Mouse (Mus musculus): ENCODE measurements at regions not wholly inside any gene's neighbourhood (a gene's known extent, or its start where the extent isn't known, plus 50 kb on each side); places are given as distances from the start of the nearest gene placed in this dataset.

DNA sequence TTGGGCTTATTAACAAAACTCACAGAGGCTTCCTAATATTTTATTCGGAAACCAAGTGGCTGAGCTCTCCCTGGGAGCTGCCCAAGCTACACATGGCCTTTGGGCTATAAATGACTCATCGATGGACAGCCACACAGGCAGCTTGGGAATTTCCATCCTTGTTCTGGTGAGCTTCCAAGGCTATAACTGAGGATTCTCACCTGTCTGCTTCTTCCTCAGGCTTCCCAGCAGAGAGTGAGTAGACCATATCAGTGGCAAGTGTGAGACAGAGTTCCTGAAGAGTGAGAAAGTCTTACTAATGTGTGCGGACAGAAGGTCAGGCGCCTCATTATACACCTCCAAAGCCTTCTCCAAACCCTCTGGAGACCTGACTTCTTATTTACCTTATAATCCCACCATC lies 202.5 kb downstream of the Nfkbiz start:
- Histone ChIP-seq H3K4me2 (ENCODE audit: low read depth, low read length) (no peak overlapping the region), H3K9me3 (replicated peaks; ENCODE audit: control insufficient read depth, low read length) (no peaks in the 10 kb centered on the region), H3K36me3 (replicated peaks; ENCODE audit: control insufficient read depth, insufficient read depth, low read depth, low read length) (no peaks in the 10 kb centered on the region), H3K9ac (replicated peaks; ENCODE audit: low read length) (no peak overlapping the region), H3K4me1 (ENCODE audit: control insufficient read depth, insufficient read depth, low read length) (no peaks in the 10 kb centered on the region), H3K27ac (replicated peaks; ENCODE audit: low read depth, low read length) (no peak overlapping the region), H3K4me3 (ENCODE audit: low read depth, low read length) (no peak overlapping the region), H3K27me3 (ENCODE audit: control insufficient read depth, insufficient read depth, low read length) (no peaks in the 10 kb centered on the region)
- no peak for ATAC-seq (replicated peaks; ENCODE audit: insufficient number of reproducible peaks, low FRiP score, low TSS enrichment, low read depth)
- WGBS = 89% methylated on average over 4 of the region's 4 CpGs
- DNase-seq (ENCODE audit: low spot score) = no peak

DNA sequence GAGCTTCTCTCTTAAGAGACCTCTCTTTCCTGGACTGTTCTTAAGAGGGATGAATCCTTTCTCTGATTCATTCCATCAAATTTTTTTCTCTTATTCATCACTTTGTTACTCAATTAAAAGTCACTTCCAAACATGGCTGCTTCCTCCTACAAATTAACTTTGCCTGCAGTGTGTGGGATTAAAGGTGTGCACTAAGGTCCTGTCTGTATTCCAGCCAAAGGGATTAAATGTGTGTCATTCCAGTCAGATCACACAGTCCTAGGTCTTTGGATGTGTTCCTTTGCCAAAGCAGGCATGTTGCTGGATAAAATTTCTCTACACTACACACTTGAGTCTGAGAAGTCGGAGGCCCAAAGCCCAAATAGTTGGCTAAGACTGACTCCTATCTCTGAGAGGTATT lies 204.0 kb downstream of the Nfkbiz start:
- Histone ChIP-seq H3K4me3 (ENCODE audit: low read depth, low read length) (no peak overlapping the region), H3K4me2 (ENCODE audit: low read depth, low read length) (no peak overlapping the region), H3K36me3 (replicated peaks; ENCODE audit: control insufficient read depth, insufficient read depth, low read depth, low read length) (no peaks in the 10 kb centered on the region), H3K4me1 (ENCODE audit: control insufficient read depth, insufficient read depth, low read length) (no peaks in the 10 kb centered on the region), H3K27me3 (ENCODE audit: control insufficient read depth, insufficient read depth, low read length) (no peaks in the 10 kb centered on the region), H3K9me3 (replicated peaks; ENCODE audit: control insufficient read depth, low read length) (no peaks in the 10 kb centered on the region), H3K27ac (replicated peaks; ENCODE audit: low read depth, low read length) (no peak overlapping the region), H3K9ac (replicated peaks; ENCODE audit: low read length) (no peak overlapping the region)
- WGBS = 91% methylated on average over 1 of the region's 1 CpGs
- no peak for DNase-seq (ENCODE audit: low spot score)
- ATAC-seq (replicated peaks; ENCODE audit: insufficient number of reproducible peaks, low FRiP score, low TSS enrichment, low read depth) = no peak

DNA sequence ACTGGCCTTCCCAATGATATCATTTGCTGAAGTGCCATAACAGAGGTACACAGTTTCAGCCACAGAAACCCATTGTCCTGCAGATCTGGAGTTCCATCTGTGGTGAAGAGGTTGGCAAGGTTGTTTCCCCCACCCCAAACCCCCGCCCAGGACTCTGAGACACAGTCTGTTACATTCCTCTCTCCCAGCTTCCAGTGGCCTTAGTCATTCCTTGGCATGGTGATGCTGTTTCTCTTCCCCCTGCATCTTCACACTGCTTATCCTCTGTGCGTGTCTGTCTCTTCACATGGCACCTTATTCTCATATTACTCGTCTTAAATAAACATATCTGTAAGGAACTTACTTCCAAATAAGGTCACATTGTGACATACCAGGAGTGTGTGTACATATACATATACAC lies 206.5 kb downstream of the Nfkbiz start:
- H3K27ac ChIP-seq (replicated peaks; ENCODE audit: low read depth, low read length) = no peak overlapping the region
- no peak overlapping the region for H3K4me3 ChIP-seq (ENCODE audit: low read depth, low read length)
- no peak for DNase-seq (ENCODE audit: low spot score)
- H3K4me2 ChIP-seq (ENCODE audit: low read depth, low read length) = no peak overlapping the region
- H3K4me1 ChIP-seq (ENCODE audit: control insufficient read depth, insufficient read depth, low read length) = no peaks in the 10 kb centered on the region
- no peaks in the 10 kb centered on the region for H3K27me3 ChIP-seq (ENCODE audit: control insufficient read depth, insufficient read depth, low read length)
- no peaks in the 10 kb centered on the region for H3K36me3 ChIP-seq (replicated peaks; ENCODE audit: control insufficient read depth, insufficient read depth, low read depth, low read length)
- no peaks in the 10 kb centered on the region for H3K9me3 ChIP-seq (replicated peaks; ENCODE audit: control insufficient read depth, low read length)
- ATAC-seq (replicated peaks; ENCODE audit: insufficient number of reproducible peaks, low FRiP score, low TSS enrichment, low read depth) = no peak
- 60% methylated on average over 3 of the region's 3 CpGs for WGBS
- no peak overlapping the region for H3K9ac ChIP-seq (replicated peaks; ENCODE audit: low read length)

DNA sequence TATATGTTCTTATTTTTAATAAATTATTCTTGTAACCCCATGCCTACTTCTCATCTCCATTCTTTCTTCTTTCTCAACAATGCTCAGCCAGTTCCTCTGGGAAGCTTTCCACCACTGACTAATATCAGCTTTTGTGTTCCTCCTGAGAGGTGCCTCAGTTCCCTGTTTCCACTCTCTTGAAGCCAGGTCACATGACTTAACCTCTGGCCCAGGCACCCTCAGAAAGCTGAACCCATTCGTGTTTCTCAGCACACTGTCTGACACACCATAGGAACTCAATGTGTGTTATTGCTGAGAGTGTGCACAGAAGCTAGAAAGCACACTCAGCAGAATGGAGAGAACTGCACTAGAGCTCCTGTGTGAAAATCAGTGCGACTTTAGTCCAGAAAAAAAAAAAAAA lies 207.1 kb downstream of the Nfkbiz start:
- H3K36me3 ChIP-seq (replicated peaks; ENCODE audit: control insufficient read depth, insufficient read depth, low read depth, low read length) = no peaks in the 10 kb centered on the region
- ATAC-seq (replicated peaks; ENCODE audit: insufficient number of reproducible peaks, low FRiP score, low TSS enrichment, low read depth) (no peak), DNase-seq (ENCODE audit: low spot score) (no peak)
- no peaks in the 10 kb centered on the region for H3K27me3 ChIP-seq (ENCODE audit: control insufficient read depth, insufficient read depth, low read length)
- H3K9me3 ChIP-seq (replicated peaks; ENCODE audit: control insufficient read depth, low read length) = no peaks in the 10 kb centered on the region
- no peak overlapping the region for H3K9ac ChIP-seq (replicated peaks; ENCODE audit: low read length)
- 65% methylated on average over 2 of the region's 2 CpGs for WGBS
- no peaks in the 10 kb centered on the region for H3K4me1 ChIP-seq (ENCODE audit: control insufficient read depth, insufficient read depth, low read length)
- no peak overlapping the region for H3K27ac ChIP-seq (replicated peaks; ENCODE audit: low read depth, low read length)
- H3K4me2 ChIP-seq (ENCODE audit: low read depth, low read length) = no peak overlapping the region
- H3K4me3 ChIP-seq (ENCODE audit: low read depth, low read length) = no peak overlapping the region

DNA sequence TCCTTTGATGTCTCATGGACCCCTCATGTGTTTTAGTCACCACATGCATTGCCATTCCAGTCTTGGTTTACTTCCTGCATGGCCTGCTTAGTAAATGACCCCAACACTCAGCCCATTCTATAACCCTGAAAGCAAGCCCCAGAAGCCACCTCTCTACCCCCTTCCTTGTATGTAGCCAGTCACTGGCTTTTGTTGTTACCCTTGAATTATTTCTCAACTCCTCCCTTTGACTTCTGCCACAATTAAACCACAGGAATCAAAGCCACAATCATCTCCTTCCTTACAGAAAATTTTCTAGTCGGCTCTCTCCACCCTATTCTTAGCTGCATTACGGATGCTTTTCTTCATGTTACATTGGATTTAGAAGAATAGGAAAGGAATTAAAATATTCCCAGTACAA lies 207.7 kb downstream of the Nfkbiz start:
- DNase-seq (ENCODE audit: low spot score) (no peak), ATAC-seq (replicated peaks; ENCODE audit: insufficient number of reproducible peaks, low FRiP score, low TSS enrichment, low read depth) (no peak)
- Histone ChIP-seq H3K27ac (replicated peaks; ENCODE audit: low read depth, low read length) (no peak overlapping the region), H3K9me3 (replicated peaks; ENCODE audit: control insufficient read depth, low read length) (no peaks in the 10 kb centered on the region; the same call in 1 of the 2 replicates), H3K4me2 (ENCODE audit: low read depth, low read length) (no peak overlapping the region), H3K36me3 (replicated peaks; ENCODE audit: control insufficient read depth, insufficient read depth, low read depth, low read length) (no peaks in the 10 kb centered on the region), H3K4me3 (ENCODE audit: low read depth, low read length) (no peak overlapping the region), H3K9ac (replicated peaks; ENCODE audit: low read length) (no peak overlapping the region), H3K27me3 (ENCODE audit: control insufficient read depth, insufficient read depth, low read length) (no peaks in the 10 kb centered on the region), H3K4me1 (ENCODE audit: control insufficient read depth, insufficient read depth, low read length) (no peaks in the 10 kb centered on the region)
- 95% methylated on average over 2 of the region's 2 CpGs for WGBS

DNA sequence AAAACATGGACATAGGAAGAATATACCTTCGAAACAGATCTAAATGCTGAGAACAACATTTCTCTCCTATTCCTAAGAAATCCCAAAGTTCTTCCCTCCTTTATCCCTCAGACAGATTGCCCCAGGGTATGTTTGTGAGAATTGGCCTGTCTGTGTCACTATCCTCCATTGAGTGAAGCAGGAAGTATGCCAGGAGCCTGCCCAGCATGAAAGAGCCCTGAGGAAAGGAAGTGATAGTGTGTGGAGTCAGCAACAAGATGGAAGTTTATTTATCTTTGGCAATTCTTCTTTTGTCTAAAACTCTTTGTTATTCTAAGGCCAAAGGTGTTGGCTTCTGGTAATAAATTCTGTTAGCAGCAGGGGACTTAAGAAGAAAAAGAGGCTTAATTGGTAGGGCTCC lies 211.2 kb downstream of the Nfkbiz start:
- no peak overlapping the region for H3K4me2 ChIP-seq (ENCODE audit: low read depth, low read length)
- no peaks in the 10 kb centered on the region for H3K36me3 ChIP-seq (replicated peaks; ENCODE audit: control insufficient read depth, insufficient read depth, low read depth, low read length)
- WGBS = 87% methylated on average over 1 of the region's 1 CpGs
- H3K9ac ChIP-seq (replicated peaks; ENCODE audit: low read length) = no peak overlapping the region
- no peak for DNase-seq (ENCODE audit: low spot score)
- H3K27ac ChIP-seq (replicated peaks; ENCODE audit: low read depth, low read length) = no peak overlapping the region
- H3K4me3 ChIP-seq (ENCODE audit: low read depth, low read length) = no peak overlapping the region
- H3K4me1 ChIP-seq (ENCODE audit: control insufficient read depth, insufficient read depth, low read length) = no peaks in the 10 kb centered on the region
- H3K27me3 ChIP-seq (ENCODE audit: control insufficient read depth, insufficient read depth, low read length) = no peaks in the 10 kb centered on the region
- no peak for ATAC-seq (replicated peaks; ENCODE audit: insufficient number of reproducible peaks, low FRiP score, low TSS enrichment, low read depth)
- no peaks in the 10 kb centered on the region; the same call in 1 of the 2 replicates for H3K9me3 ChIP-seq (replicated peaks; ENCODE audit: control insufficient read depth, low read length)

DNA sequence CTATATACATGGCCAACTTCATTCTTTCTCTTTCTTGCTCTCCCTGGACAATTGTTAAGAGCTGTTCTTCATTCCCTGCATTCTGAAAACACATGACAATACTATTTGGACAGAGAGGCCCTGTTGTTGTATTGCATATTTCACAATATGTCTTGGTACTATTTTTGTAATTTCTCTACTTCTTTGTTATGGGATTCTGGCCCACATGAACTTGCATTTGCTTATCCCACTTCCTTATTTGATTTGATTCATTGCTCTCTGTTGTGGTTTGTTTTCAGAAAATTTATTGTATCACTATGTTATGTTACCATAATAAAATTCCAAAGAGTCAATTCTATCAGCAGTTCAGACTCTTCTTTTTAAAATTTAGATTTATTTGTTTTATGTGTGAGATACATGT lies 215.3 kb downstream of the Nfkbiz start:
- Histone ChIP-seq H3K4me1 (ENCODE audit: control insufficient read depth, insufficient read depth, low read length) (no peaks in the 10 kb centered on the region), H3K27me3 (ENCODE audit: control insufficient read depth, insufficient read depth, low read length) (no peaks in the 10 kb centered on the region), H3K9me3 (replicated peaks; ENCODE audit: control insufficient read depth, low read length) (no peaks in the 10 kb centered on the region; the same call in 1 of the 2 replicates), H3K27ac (replicated peaks; ENCODE audit: low read depth, low read length) (no peak overlapping the region), H3K36me3 (replicated peaks; ENCODE audit: control insufficient read depth, insufficient read depth, low read depth, low read length) (no peaks in the 10 kb centered on the region), H3K9ac (replicated peaks; ENCODE audit: low read length) (no peak overlapping the region), H3K4me2 (ENCODE audit: low read depth, low read length) (no peak overlapping the region), H3K4me3 (ENCODE audit: low read depth, low read length) (no peak overlapping the region)
- ATAC-seq (replicated peaks; ENCODE audit: insufficient number of reproducible peaks, low FRiP score, low TSS enrichment, low read depth) (no peak), DNase-seq (ENCODE audit: low spot score) (no peak)

DNA sequence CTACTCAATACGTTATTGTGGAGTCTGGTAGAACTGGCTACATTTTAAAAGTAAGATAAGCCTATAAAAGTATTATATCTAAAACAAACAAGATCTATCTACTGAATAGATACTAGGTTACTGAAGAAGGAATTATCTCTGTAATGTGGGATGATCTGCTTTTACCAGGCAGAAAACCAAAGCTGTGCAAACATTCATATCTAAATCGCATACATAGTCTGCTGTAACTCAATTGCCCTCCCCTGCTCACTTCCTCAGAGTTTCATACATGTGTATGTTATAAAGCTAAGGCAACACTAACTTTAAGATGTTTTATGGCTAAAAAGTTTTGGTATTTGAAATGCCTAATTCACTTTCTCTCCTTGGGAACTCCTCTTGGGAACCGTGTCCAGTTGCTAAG lies 219.0 kb downstream of the Nfkbiz start:
- Histone ChIP-seq H3K9me3 (replicated peaks; ENCODE audit: control insufficient read depth, low read length) (no peaks in the 10 kb centered on the region), H3K4me2 (ENCODE audit: low read depth, low read length) (no peak overlapping the region), H3K27ac (replicated peaks; ENCODE audit: low read depth, low read length) (no peak overlapping the region), H3K9ac (replicated peaks; ENCODE audit: low read length) (no peak overlapping the region), H3K27me3 (ENCODE audit: control insufficient read depth, insufficient read depth, low read length) (no peaks in the 10 kb centered on the region), H3K4me3 (ENCODE audit: low read depth, low read length) (no peak overlapping the region), H3K4me1 (ENCODE audit: control insufficient read depth, insufficient read depth, low read length) (no peaks in the 10 kb centered on the region), H3K36me3 (replicated peaks; ENCODE audit: control insufficient read depth, insufficient read depth, low read depth, low read length) (no peaks in the 10 kb centered on the region)
- whole genome bisulfite sequencing = 76% methylated on average over 3 of the region's 3 CpGs
- DNase-seq (ENCODE audit: low spot score) = no peak
- no peak for ATAC-seq (replicated peaks; ENCODE audit: insufficient number of reproducible peaks, low FRiP score, low TSS enrichment, low read depth)

DNA sequence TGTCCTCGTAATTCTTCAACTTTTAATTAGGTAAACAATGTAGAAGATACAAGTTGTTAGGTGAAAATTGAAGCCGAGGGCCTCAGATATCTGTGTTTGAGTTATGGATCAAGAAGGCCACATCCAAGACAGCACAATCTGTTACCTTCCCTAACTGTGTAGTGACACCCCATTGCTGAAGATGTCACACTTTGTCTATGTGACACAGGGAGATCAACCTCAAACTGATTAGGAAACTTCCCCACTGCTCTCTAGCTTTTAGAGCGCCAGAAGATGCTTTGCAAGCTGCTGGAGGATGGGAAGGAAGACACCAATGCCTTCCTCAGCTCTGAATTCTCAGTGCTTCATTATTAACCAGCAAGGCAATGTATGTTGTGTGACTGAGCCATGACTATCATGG lies 220.7 kb downstream of the Nfkbiz start:
- Histone ChIP-seq H3K4me3 (ENCODE audit: low read depth, low read length) (no peak overlapping the region), H3K27me3 (ENCODE audit: control insufficient read depth, insufficient read depth, low read length) (no peaks in the 10 kb centered on the region), H3K27ac (replicated peaks; ENCODE audit: low read depth, low read length) (no peak overlapping the region), H3K4me2 (ENCODE audit: low read depth, low read length) (no peak overlapping the region), H3K4me1 (ENCODE audit: control insufficient read depth, insufficient read depth, low read length) (no peaks in the 10 kb centered on the region), H3K36me3 (replicated peaks; ENCODE audit: control insufficient read depth, insufficient read depth, low read depth, low read length) (no peaks in the 10 kb centered on the region), H3K9ac (replicated peaks; ENCODE audit: low read length) (no peak overlapping the region), H3K9me3 (replicated peaks; ENCODE audit: control insufficient read depth, low read length) (no peaks in the 10 kb centered on the region)
- DNase-seq (ENCODE audit: low spot score) (no peak), ATAC-seq (replicated peaks; ENCODE audit: insufficient number of reproducible peaks, low FRiP score, low TSS enrichment, low read depth) (no peak)
- WGBS = 80% methylated on average over 3 of the region's 3 CpGs
